Mouse (Mus musculus) bone marrow, adult 2 months (tissue): ENCODE measurements around the gene Erc1.

Experiments used
- CTCF ChIP-seq: fragments of 200-500 bp; IDR thresholded peaks from 2 replicates; pipeline ENCODE4 v1.5.1; 2011; ENCODE audit warnings: low read length, control low read depth; ENCODE audit not compliant: control insufficient read depth, insufficient read depth
- POLR2A ChIP-seq: fragments of 200-500 bp; IDR thresholded peaks from 2 replicates; pipeline ENCODE4 v1.6.1; 2011; ENCODE audit warnings: low read depth, mild to moderate bottlenecking, control low read depth, low read length, borderline replicate concordance; ENCODE audit not compliant: control insufficient read depth

DNA sequence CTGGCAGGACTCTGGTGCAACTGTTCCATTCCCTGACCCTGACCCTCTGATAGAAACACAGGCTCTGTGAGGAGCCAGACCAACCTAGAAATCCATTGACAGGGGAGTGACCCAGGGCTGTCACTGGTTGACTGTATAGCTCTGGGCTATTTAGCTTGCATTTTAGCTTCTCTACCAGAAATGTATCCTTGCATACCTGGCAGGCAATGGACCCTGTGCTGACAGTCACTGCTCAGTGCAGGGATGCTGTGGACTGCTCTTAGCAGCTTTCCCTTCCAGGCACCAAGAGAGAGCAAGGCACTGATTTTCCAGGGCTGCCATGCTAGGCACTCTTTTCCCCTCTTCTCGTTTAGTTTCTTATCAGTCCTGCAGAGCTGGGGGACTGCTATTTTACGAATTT lies 279.6 kb downstream of the Erc1 start:
- no peak for TF ChIP-seq POLR2A
- TF ChIP-seq CTCF: no peak
